Mouse (Mus musculus) ES-Bruce4 (cell line): ENCODE measurements around the gene Mmp8. TPM values are rescaled to one million over a fixed set of nuclear protein-coding genes. Genes with fewer than 3 reads are reported as not detected.

Source experiments
- H3K27ac ChIP-seq: 2 replicates; pipeline ENCODE4 v1.5.1; 2012; ENCODE audit warnings: low read length, inconsistent platforms; ENCODE audit not compliant: insufficient read depth
- H3K27me3 ChIP-seq: 2 replicates; pipeline ENCODE4 v1.6.1; 2012; ENCODE audit warnings: mild to moderate bottlenecking, low read length, inconsistent platforms; ENCODE audit not compliant: control insufficient read depth, poor library complexity, insufficient read depth, severe bottlenecking
- H3K36me3 ChIP-seq: 2 replicates; pipeline ENCODE4 v1.6.1; 2012; ENCODE audit warnings: inconsistent platforms, mild to moderate bottlenecking, low read length, moderate library complexity; ENCODE audit not compliant: control insufficient read depth, poor library complexity, insufficient read depth, severe bottlenecking
- H3K4me1 ChIP-seq: one replicate; pipeline ENCODE4 v1.8.1; 2011; ENCODE audit warnings: low read length; ENCODE audit not compliant: control insufficient read depth, insufficient read depth
- H3K4me3 ChIP-seq: 2 replicates; pipeline ENCODE4 v1.5.1; 2011; ENCODE audit warnings: low read depth, mild to moderate bottlenecking, low read length
- H3K9ac ChIP-seq: 2 replicates; pipeline ENCODE4 v1.6.1; 2012; ENCODE audit warnings: low read depth, mild to moderate bottlenecking, inconsistent platforms; ENCODE audit not compliant: poor library complexity, severe bottlenecking
- H3K9me3 ChIP-seq: replicated peaks from 2 replicates; pipeline ENCODE4 v1.6.1; 2012; ENCODE audit warnings: mild to moderate bottlenecking, low read length, inconsistent platforms; ENCODE audit not compliant: control insufficient read depth, poor library complexity, insufficient read depth, severe bottlenecking
- CTCF ChIP-seq: IDR thresholded peaks from one replicate; pipeline ENCODE4 v1.8.1; 2011; ENCODE audit warnings: low read depth, low read length
- EP300 ChIP-seq: IDR thresholded peaks from 2 replicates; pipeline ENCODE4 v1.6.1; 2011; ENCODE audit warnings: low read depth, low read length; ENCODE audit not compliant: insufficient read depth
- POLR2A ChIP-seq: IDR thresholded peaks from one replicate; pipeline ENCODE4 v1.8.1; 2011; ENCODE audit warnings: low read length; ENCODE audit not compliant: insufficient read depth
- polyA plus RNA-seq: library from polyadenylated mRNA; stranded (reverse); fragments of >200 nt; gene quantifications from 2 replicates; pipeline ENCODE4 v1.2.4, GENCODE M21; 2011; ENCODE audit warnings: low read depth; ENCODE audit not compliant: missing spikeins, insufficient read depth, insufficient read length

Gene Mmp8
- polyA plus RNA-seq = not detected in 2 replicates

- no peak within 1 kb of the TSS for H3K27ac ChIP-seq
- no peaks in the 10 kb centered on the region for H3K9me3 ChIP-seq
- TF ChIP-seq POLR2A (no peak), EP300 (no peak), CTCF (no peak)
- no peak within 1 kb of the TSS for H3K9ac ChIP-seq
- H3K4me1 ChIP-seq = no peaks in the 10 kb centered on the region
- no peaks in the 10 kb centered on the region for H3K27me3 ChIP-seq
- no peak within 1 kb of the TSS for H3K4me3 ChIP-seq
- no peaks in the 10 kb centered on the region for H3K36me3 ChIP-seq
Observed at GRCm38 (mm10) chr9:7558221-7559017, at the start of gene Mmp8. Mmp8 (plus strand) TSS chr9:7558456.

DNA sequence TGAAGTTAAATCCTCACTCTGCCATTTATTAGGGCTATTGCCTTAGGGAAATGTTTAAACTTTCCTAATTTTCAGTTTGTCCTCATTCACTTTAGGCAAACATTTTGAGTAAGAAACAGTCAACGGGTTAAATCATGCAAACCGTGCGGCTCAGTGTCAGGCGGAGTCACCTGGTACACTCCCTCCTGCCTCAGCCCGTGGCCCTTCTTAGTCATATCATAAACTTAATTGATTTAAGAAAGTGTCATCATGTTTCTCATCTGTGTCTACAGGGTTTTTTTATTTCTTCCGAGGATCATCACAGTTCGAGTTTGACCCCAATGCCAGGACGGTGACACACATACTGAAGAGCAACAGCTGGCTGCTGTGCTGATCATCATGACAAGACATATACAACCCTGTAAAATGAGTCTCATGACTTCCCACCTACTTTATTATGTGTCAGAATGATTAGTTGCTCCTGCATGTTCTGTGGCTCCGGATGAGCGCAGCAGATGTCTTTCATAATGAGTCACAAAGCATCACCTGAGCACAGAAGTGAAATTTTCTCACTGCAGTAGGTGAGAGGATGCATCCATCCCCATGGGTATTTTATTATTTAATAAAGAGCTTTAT, 48.5 kb upstream of the Mmp8 start:
- no peaks in the 10 kb centered on the region for H3K36me3 ChIP-seq
- no peak overlapping the region for H3K4me3 ChIP-seq
- no peak overlapping the region for H3K9ac ChIP-seq
- H3K4me1 ChIP-seq = no peaks in the 10 kb centered on the region
- TF ChIP-seq POLR2A (no peak), CTCF (no peak), EP300 (no peak)
- no peaks in the 10 kb centered on the region for H3K27me3 ChIP-seq
- H3K27ac ChIP-seq = no peak overlapping the region
- no peaks in the 10 kb centered on the region for H3K9me3 ChIP-seq

- Histone ChIP-seq H3K4me3 (no peak overlapping the region), H3K4me1 (no peaks in the 10 kb centered on the region), H3K27me3 (no peaks in the 10 kb centered on the region), H3K36me3 (no peaks in the 10 kb centered on the region), H3K9me3 (no peaks in the 10 kb centered on the region), H3K27ac (no peak overlapping the region), H3K9ac (no peak overlapping the region)
- no peak for TF ChIP-seq POLR2A
- TF ChIP-seq CTCF = no peak
- TF ChIP-seq EP300 = no peak
Observed at GRCm38 (mm10) chr9:7517944-7518571, 40.2 kb upstream of the Mmp8 start.

DNA sequence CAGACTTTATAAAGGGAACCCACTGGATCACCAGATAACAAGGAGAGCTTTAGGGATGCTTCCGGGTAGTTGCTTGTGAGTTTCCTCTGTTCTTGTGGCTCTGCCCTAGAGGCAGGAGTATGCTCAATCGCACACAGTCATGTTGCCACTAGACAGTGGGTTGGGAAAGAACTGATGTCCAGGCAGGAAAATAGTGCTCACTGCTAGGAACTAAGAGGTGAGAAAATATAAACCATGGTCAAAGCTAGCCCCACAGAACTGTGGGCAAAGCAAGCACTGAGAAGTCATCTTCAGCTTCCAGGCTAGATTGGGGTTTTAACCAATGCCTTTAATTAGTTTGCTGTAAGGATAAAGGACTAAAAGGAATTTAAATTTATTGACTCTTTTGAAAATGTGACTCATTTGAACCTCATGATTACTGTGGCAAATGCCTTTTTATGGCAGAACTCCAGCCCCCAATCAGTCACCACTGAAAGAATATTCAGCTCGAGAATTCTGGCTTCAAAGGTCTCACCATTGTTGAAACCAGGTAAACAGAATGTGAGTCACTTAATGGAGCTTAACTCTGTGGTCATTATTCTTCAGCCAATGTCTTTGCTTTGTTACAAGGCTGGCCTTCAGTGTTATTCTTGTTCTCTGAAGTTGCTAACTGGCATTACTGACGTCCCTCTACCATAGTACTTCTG, 31.9 kb upstream of the Mmp8 start:
- Histone ChIP-seq H3K27ac (no peak overlapping the region), H3K9ac (no peak overlapping the region), H3K9me3 (no peaks in the 10 kb centered on the region), H3K27me3 (no peaks in the 10 kb centered on the region), H3K4me3 (no peak overlapping the region), H3K36me3 (no peaks in the 10 kb centered on the region), H3K4me1 (no peaks in the 10 kb centered on the region)
- TF ChIP-seq CTCF (no peak), EP300 (no peak), POLR2A (no peak)

GRCm38 (mm10) chr9:7542763-7543162, 15.5 kb upstream of the Mmp8 start:
- Histone ChIP-seq H3K27me3 (no peaks in the 10 kb centered on the region), H3K4me3 (no peak overlapping the region), H3K9me3 (no peaks in the 10 kb centered on the region), H3K9ac (no peak overlapping the region), H3K4me1 (no peaks in the 10 kb centered on the region), H3K27ac (no peak overlapping the region), H3K36me3 (no peaks in the 10 kb centered on the region)
- TF ChIP-seq POLR2A = no peak

- Histone ChIP-seq H3K4me1 (no peaks in the 10 kb centered on the region), H3K9ac (no peak overlapping the region)
- TF ChIP-seq CTCF = no peak
- no peak for TF ChIP-seq POLR2A
- TF ChIP-seq EP300 = no peak
Observed at GRCm38 (mm10) chr9:7544923-7545457, 13.3 kb upstream of the Mmp8 start.

More at GRCm38 (mm10) chr9:7544923-7545457, 13.3 kb upstream of the Mmp8 start:
- H3K27me3 ChIP-seq = no peaks in the 10 kb centered on the region
- no peaks in the 10 kb centered on the region for H3K36me3 ChIP-seq
- H3K9me3 ChIP-seq = no peaks in the 10 kb centered on the region
- no peak overlapping the region for H3K27ac ChIP-seq
- no peak overlapping the region for H3K4me3 ChIP-seq
